Mouse (Mus musculus): ENCODE data around the gene Hes2.

GRCm38 (mm10) chr4:152115921-152116612 lies 42.6 kb upstream of the Hes2 start, which contains the start of gene Tnfrsf25:
- TF ChIP-seq CTCF (IDR thresholded peaks at IDR 0.05; ENCODE audit: extremely low read depth, insufficient read depth, insufficient read length, insufficient replicate concordance): no peak
- no peak for TF ChIP-seq POLR2A (IDR thresholded peaks at IDR 0.05; ENCODE audit: low read depth, low read length)
